Mouse (Mus musculus): Measurements from ENCODE around the gene Il12rb1.

The Il12rb1 gene

DNA sequence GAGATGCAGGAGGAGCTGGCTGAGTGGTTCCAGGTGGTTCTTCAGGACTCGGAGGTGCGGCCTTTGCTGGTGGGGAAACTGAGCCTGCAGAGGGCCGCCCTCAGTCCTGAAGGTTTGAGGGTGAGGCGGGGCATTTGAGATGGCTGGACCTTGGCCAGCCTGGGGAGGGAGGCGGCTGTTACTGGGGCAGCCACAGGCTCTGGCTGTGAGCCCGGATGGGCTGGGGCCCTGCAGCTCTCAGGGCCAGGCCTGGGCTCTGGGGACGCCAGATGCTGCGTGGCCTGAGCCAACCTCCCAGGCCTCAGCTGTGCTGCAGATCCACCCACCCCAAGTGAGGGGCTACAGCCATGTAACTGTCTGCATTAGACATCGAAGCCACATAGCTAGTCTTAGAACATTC lies 34.4 kb upstream of the Il12rb1 start:
- DNase-seq (ENCODE audit: low spot score in 2 of 2): peak in 1 of 2 experiments; percentile 88

DNA sequence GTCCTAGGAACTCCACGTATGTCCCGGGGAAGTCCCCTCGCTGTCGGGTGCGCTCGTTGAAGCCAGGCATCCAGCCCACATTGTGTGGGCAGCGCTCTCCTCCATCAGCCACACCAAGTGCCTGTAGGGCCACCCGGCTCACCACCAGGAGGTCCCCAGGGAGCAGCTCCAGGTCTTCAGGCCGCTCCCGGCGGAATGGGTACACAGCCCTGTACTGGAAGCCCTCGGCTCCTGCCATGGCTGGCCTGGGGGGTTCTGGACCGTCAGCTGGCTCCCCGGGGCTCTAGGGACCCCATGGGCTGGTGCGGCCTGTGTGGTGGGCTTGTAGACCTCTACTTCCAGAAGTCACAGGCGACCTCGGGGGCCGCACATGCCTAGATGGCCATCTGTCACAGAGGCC lies 33.5 kb upstream of the Il12rb1 start:
- no peak for DNase-seq (ENCODE audit: low spot score in 2 of 2)

DNA sequence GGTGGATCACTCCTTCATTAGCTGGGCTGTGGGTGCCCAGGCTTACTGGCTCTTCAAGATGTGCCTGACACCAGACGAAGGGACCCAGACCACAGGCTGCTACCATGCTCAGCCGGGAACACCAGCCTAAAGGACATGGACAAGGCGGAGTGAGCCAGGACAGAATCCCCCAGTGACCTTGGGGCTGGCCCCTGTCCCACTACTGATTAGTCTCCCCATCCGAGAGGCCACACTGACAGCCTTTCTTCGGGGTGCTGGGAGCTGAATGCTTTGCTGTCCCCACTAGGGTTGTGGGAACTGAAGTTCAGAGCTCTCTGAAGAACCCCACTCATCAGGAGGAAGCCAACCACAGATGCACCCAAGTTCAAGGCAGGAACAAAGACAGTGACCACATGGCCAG lies 33.0 kb upstream of the Il12rb1 start:
- no peak for DNase-seq (ENCODE audit: low spot score in 2 of 2)

DNA sequence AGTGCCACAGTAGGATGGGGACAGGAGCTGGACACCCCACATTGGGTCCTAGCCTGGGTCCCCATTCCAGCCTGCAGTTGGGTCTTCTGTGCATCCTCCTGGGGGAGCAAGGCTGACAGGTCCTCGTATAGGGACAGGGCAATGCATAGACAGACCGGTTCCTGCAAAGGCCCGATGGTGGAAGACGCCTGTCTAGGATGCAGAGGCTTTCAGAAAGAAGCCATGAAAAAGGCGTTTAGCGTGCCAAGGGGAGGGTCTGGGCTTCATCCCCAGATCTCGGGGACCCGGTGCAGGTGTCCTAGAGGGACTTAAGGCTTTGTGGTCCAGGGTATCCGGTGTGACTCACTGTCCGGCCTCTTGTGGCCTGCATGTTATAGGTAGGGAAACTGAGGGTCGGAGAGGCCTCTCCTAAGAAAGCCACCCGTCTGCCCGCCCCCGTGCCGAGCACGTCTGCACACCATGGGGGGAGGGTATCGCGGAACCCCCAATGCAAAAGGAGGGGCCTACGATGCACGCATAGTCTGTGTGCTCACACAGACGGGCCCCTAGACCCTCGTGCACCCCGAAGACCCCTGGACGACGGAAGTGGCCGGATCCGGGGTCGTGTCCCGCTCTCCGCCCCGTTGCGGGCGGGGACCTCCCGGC lies 32.3 kb upstream of the Il12rb1 start:
- peak in 1 of 2 experiments; percentile 32 for DNase-seq (ENCODE audit: low spot score in 2 of 2)

DNA sequence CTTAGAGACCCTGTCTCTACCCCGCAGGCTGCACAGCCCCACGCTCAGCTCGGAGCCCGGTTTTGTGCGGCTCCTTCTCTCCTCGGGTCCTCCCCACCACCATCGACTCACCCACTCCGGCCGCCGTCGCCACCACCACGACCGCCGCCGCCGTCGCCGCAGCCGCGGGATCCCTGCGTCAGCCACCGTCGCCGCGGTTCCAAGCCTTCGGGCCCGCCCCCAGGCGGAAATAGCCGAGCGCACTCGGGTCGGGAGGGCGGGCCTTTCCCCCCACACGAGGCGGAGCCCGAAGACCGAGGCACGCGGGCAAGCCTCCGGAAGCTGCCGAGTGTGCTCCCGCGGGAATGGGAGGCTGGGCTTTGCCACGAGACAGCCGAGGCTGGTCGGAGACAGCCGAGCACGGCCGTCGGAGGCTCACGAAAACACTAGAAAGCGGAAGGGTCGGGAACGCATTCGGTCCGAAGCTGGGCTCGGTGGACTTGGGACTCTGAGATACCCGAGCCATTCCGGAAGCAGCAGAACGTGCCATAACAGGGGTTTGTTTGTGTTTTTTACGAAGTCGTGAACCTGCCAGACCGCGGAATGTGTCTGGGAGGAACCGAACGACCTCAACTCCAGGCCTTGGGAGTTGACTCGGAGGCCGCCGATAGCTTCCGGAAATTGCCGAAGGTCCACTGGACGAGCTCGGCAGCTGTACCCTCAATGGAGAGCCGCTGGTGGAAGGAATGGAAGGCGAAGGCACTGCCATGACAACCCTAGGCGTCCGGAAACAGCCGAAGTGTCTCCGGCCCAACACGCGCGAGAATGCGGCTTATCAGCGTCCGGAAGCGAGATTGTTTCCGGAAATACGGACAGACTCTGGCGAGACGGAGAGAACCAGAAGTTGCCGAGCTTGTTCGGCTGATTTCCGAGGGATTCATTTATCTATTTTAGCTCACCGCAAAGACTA lies 31.5 kb upstream of the Il12rb1 start, which contains the start of gene Pik3r2:
Gene Pik3r2, minus strand, starts transcription at position 218 of the 949 bp plus-strand sequence.
- peak; percentile 99 to 100 for DNase-seq (ENCODE audit: low spot score in 2 of 2)

DNA sequence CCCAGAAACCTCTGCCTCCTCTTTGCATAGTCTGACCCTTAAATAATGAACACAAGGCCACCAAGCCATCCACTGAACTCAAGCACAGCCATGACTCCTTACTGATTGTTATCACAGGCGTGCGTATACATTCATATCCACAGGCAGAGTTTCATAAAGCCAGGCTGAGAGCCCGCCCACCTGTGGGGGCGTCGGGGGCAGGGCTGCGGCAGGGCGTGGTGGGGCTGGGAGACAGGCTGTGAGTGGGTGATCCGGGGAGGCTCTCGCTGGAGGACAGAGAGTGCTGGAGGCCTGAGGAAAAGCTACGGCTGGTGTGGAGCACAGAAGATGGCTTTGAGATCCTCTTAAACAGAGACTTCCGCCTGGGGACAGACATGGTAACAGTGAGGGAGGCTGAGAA lies 28.2 kb upstream of the Il12rb1 start:
- DNase-seq (ENCODE audit: low spot score in 2 of 2): no peak

DNA sequence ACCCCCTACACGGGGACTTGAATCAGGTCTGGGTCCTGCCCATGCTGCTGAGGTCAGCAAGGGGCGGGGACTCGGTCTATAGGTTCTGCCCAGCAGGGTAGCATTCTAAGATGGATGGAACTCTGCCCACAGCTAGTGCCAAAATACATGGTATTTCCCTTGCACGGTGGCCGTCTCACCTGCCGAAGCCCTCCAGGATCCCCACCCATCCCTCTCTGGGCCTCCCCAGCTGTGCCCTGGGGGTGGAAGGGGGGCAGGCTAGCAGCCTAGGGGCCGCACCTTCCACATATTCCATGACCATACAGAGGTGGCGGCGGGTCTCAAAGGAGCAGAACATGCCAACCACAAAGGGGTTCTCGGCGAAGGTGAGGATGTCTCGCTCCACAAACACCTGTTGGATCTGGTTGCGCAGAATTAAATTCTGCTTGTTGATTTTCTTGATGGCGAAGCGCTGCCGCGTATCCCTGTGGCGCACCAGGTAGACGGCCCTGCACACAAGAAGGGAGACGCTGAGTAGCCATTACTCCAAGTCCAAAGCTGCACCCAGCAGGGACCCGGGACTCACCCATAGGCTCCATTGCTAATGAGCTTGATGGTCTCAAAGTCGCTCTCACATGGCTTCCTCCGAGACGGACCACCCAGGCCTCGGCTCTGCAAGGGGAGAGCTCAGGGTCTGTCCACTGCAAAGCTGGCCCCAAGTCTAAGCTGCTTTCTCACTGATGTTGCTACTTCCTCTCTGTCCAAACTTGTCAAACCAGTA lies 21.8 kb upstream of the Il12rb1 start:
- DNase-seq (ENCODE audit: low spot score in 2 of 2): no peak

DNA sequence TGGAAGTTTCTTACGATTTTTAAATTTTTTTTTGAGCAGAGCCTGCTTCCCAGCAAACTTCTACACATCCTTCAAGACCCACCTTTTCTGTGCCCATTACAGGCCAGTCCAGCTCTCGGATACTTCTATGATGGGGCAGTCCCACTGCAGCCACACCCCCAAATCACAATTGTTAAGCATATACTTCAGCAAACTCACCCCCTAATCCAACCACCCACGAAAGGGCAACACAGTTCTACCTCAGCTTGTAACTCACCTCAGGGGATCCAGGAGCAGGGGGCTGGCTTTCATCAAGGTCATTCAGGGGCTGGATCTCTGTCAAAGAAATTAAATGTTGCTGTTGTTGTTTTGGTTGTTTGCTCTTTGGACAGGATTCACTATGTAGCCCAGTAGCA lies 21.2 kb upstream of the Il12rb1 start:
- DNase-seq (ENCODE audit: low spot score in 2 of 2): no peak

DNA sequence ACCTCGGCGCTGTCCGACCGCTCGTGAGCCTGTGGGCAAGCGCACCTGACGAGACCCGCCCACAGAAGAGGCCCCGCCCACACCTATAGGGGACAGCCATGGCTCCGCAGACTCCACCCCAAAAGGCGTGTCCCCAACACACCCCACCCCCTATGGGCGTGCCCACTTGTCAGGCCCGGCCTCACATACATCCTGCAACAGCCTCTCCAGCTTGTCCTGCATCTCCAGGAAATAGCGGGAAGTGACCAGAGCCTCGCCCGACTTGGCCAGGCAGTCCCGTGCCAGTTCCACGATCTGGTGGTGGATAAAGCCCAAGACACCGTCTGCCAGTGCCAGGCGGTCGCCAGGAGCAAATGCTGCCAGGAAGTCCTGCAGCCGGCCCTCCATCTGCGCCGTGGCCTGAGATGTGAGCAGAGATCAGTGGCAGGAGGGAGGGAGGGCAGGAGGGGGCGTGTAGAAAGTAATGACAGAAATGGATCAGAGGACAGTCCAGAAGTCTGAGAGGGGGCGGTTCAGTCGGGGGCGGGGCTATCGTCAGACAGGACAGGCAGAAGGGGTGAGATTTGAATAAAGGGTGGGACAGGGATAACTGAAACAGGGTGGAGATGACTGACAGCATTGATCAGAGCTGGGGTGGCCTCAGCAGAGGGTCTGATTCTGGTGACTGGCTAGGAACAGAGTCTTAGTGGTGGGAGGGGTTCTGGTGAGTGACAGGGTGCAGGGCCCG lies 20.1 kb upstream of the Il12rb1 start:
- peak in 1 of 2 experiments; percentile 61 for DNase-seq (ENCODE audit: low spot score in 2 of 2)

DNA sequence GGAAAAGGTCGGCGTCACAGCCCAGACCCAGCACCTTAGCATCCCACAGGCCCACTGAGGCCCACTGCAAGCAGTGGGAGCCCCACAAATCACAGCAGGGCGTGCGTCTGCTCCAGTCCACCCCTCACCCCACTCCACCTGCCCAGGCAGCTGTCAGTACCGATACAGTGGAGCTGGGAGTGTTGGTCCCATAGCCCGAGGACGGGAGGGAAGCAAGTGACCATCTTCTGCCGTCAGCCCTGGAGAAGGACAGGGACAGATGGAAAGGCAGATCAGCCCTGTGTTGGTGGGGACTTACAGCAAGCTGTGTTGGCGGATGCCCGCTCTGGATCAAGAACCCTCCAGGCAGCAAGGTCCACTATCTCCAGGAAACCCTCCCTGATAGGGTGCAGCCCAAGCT lies 19.2 kb upstream of the Il12rb1 start:
- DNase-seq (ENCODE audit: low spot score in 2 of 2): no peak

DNA sequence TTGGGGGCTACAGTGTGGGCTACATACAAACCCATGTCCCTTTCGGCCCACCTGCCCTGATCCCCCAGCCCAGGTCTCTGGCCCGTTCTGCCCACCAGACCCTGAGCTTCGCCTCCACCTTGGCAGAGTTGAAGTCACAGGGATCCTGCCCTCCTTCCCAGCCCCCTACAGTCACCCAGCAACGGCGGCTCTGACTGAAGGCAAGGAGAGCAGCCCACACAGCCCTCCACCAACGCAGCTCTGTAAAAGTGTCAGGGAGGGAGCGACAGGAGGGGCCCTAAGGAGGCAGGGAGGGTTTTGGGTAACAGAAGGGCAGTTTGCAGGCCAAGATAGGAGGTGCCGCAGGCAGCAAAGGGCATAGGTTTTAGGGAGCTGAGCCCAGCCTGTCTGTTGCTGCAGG lies 17.4 kb upstream of the Il12rb1 start:
- no peak for DNase-seq (ENCODE audit: low spot score in 2 of 2)

DNA sequence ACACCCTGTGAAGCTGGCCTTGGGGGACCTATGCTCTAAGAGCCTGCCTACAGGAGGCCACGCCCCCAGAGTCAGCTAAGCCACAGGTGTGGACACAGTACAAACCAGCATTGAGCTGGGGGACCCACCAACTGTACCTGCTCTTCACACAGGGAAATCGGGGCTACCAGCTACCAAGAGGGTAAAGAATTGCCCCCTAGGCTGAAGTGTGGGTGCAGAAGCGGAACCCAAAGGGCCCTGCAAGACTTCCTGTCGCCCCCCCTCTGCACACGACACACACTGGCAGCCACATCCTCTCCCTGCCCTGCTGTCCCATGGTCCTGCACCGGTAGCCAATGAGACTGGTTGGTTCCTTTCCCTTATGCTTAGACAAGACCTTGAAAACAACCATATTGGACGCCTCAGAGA lies 17.0 kb upstream of the Il12rb1 start:
- no peak for DNase-seq (ENCODE audit: low spot score in 2 of 2)

DNA sequence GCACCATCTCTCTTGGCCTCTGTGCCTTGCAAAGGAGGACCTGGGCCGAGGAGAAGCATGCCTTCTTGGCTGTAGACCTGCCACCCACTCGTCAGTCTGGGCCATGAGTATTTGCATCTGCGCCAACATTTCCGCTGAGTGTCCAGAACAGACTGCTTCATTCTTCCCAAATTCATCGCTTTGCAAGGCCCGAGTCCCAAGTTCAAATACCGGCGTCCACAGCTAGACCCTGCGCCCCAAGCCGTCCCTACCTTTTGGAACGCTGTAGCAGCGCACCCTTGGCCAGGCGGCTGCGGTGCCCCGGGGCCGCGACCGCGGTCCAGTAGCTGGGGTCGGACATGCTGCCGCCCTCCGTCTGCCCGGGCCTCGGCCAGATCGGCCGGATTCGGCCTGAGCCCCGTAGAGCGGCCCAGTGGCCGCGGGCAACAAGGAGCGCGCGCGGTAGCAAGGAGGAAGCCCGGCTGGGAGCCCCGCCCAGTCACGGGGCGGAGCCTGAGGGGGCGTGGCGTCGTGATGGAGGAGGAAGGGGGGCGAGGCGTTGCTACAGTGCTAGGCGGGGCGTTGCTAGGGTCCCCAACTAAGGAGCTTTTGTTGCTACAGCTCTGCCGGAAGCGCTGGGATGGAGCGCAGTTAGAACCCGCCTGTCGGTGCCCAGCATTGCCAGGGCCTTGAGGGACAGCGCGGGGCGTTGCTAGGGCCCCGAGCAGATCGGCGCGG lies 16.1 kb upstream of the Il12rb1 start:
- DNase-seq (ENCODE audit: low spot score in 2 of 2): peak; percentile 87 to 96

DNA sequence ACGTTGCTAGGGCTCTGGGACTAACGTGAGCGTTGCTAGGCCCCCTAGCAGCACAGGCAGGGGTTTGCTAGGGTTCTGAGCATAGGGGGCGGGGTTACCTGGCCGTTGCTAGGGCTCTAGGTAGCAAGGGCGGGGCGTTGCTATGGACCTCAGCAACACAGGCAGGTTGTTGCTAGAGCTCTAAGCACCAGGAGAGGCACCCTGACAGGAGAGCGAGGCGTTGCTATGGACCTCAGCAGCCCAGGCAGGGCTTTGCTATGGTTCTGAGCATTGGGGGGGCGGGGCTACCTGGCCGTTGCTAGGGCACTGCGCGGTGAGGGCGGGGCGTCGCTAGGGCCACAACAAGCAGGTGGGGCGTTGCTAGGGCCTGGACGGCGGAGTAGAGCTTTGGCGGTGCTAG lies 15.5 kb upstream of the Il12rb1 start:
- peak in 1 of 2 experiments; percentile 68 for DNase-seq (ENCODE audit: low spot score in 2 of 2)

DNA sequence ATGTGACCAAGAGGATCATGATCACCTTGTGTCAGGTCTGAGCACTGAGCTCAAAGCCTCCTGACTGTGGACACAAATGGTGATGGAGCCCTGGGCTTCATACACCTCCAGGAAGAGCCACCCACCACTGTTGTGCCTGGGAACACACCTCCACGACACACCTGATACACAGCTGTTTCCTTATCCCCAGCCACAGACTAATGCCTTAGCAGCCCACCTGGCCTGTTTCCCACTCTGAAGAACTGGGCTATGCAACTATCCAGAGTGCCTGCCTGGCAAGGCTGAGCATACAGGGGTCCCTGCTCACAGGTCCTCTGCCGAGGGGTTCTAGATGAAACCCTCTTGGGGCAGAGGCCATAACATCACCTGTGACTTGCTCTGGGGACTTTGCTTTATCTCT lies 14.0 kb upstream of the Il12rb1 start:
- no peak for DNase-seq (ENCODE audit: low spot score in 2 of 2)

DNA sequence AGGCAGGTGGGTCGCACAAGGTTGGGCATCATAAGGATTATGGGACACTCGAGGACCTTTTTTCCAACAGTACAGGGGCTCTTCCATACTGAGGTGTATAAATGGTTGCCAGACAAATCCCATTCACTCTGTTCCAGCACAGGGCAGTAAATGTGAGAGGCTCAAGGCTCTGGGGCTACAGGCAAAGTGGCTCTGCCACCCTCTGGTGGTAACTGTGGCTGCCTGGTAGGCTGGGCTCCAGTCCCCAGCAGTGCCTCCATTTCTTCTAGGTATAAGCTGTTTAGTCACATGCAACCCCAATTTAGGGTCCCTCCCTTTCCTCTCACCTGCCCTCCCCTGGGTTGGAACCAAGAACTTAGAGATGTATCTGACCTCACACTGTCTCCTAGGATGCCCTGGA lies 12.9 kb upstream of the Il12rb1 start:
- no peak for DNase-seq (ENCODE audit: low spot score in 2 of 2)

DNA sequence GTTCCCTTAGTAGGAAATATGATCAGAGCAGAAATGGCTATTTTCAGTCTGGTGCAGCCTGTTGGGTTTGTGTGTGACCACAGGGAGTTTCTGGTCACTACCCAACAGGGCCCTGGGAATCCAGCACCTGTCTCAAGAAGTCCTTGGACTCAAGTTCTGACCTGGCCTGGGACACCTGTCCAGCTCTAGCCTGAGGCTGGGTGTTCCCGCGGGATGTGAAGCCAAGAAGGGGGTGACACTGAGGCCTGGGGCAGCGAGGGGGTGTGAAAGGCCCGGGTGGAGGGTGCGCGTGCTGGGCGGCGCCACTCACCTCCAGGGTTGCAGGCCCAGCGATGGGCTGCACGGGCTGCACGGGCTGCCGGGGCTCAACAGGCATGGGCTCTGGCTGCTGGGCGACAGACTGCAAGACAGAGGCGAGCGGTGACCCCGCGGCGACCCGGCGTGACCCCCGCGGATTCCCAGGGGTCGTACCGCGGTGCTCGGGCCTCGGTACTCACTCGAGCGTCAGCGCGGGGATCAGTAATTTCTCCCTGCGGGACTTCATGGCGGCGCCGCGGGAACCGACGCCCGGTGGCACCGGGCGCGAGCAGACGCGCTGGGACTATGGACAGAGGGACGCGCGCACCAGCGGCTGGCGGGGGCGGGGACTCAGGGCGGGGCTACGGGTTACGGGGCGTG lies 11.7 kb upstream of the Il12rb1 start:
- peak; percentile 55 to 76 for DNase-seq (ENCODE audit: low spot score in 2 of 2)

DNA sequence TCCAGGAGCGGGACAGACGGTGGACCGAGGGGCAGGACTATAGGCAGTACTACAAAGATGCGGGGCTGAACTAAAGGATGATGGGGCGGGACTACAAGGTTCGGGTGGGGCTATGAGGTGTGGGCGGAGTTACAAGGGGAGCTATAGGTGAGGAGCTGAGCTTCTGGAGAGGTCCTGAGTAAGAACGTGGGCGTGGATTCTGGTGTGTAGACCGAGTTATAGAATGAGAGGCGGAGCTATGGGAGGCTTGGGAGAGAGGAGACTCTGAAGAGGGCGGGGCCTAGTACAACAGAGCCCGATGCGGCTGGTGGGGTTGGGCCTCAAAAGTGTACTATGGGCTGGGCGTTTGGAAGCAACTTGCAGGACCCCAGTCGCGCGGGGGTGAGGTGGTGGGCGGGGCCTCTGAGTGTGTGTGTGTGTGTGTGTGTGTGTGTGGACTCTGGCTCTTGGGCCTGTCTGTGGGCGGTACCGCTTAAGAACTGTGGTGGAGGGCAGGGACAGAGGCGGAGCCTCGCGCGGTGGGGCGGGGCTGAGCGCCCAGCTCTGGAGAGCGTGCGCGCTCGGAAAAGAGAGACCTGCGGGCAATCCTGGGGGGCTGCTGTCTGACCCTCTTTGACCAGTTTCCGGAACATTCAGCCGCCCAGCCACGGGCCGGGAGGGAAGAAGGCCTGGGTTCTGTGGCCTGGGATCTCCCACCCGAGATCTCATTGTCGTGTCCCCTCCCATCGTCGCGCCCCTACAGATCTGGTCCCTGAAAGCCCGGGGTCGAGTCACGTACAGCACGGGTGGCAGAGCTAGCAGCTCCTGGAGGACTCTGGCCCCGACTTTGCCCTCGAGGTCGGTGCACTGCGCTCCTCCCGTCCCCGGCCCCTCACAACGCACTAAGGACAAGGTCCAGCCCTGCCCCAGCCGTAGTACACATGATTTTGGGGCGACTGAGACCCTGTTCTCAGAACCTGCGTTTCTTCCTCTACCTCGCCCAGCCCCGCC lies 10.9 kb upstream of the Il12rb1 start:
- peak; percentile 52 to 70 for DNase-seq (ENCODE audit: low spot score in 2 of 2)

DNA sequence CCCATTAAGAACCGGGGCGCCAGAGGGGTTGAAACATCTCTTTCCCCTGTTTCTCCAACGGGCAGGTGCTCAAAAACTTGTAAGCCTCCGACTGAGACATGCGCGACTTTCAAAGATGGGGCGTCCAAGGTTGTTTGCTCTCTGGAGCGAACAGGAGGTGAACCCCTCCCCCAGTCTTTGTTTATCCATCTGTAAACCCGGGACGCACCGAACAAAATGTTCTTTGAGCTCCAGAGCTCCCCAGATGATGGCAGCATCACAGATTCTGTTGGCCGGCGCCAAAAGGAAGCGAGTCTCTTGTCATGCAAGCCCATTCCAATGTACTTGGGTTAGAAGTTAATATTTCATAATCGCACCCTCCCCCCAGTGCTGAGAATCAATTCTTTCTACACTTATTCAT lies 10.0 kb upstream of the Il12rb1 start:
- DNase-seq (ENCODE audit: low spot score in 2 of 2): no peak
